Mouse (Mus musculus): ENCODE measurements around the gene Tex52.

Tex52 gene

DNA sequence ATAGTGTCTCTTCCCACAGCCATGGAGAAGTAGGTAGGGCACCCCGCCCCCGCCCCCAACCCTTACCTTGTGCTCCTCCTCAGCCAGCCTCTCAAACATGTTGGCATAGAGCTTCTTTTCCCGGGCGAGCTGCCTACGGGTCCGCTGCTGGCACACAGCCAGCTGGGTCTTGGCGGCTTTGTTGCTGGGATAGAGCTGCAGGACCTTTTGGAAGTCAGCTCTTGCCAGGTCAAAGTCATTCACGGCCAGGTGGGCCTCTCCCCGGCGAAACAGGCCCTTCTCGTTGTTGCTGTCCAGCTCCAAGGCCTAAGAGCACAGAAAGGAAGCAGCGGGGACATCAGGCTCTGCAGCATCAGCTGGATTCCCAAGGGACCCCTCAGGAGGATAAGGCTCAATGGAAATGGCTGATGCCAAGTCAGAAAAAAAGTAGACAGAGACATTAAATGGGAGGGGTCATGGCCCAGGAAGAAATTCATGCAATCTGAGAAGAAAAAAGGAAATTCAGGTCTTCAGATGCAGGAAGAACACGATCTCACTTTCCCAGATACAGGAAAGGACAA lies 57.2 kb downstream of the Tex52 start:
- no peak for DNase-seq

DNA sequence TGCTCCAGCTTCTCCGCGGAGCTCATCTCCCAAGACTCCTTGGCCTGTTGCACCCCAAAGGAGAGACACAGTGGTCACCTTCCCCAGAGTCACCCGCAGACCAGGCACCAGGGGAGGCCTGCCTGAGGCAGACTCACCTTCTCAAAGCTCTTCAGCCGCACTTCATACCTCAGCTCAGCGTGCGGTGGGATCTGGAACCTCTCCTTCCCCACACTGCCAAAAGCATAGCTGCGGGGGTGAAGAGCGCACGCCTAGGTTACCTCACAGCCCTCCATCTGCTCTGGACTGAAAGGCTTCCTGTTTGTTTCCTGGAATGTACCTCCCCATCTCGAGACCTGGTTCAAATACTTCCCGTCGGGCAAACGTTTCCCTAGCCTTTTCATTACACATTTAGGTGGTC lies 58.3 kb downstream of the Tex52 start:
- no peak for DNase-seq

Measured in right cerebral cortex, postnatal 25 days (tissue).